Mouse (Mus musculus) spleen, embryonic (tissue): ENCODE measurements at regions not wholly inside any gene's neighbourhood (a gene's known extent, or its start where the extent isn't known, plus 50 kb on each side); places are given as distances from the start of the nearest gene placed in this dataset.
"Not testable (repeated sequence)": the region's sequence is repeated elsewhere in the genome, so short reads cannot be mapped to it uniquely, and the experiment has no call there.

Experiments used
- CTCF ChIA-PET: fragments of 350-600 bp; sonication (Branson Sonifier 250); formaldehyde crosslinking; loops from one replicate; lab custom pipeline; 2022; lab: Charles Lee

DNA sequence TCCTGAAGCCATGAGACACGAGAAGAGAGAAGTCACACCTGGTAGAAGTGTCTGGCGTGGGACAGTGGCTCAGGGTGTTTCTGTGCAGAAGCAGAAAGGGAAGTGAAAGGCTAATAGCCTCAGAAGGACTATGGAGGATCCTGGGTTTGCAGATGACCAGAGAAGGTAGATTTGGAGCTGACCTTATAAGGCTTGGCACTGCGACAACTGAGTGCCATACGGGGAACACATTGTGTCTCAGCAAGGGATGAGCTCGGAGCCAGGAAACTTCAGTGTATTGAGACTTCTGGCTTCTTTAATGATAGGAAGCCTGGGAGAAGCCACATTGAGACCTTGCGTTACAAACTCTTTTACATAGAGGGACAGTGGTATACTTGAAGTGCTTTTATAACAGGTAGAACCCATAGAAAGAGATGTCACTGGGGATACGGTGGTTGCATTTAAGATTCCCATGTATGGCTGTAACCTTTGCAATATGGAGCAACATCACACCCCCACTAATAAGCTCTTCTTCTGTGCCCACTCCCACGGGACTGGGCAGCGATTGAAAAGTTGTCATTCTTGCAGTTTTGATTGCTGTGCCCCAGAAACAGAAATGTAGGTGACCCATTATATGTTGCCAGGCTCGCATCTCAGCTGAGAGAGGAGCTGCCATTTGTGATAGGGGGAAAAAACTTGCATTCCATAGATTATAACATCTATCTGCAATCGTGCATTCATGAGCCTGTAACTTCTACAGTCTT lies 61.8 kb upstream of the Dync1i1 start:
- CTCF ChIA-PET, result no interaction called here

DNA sequence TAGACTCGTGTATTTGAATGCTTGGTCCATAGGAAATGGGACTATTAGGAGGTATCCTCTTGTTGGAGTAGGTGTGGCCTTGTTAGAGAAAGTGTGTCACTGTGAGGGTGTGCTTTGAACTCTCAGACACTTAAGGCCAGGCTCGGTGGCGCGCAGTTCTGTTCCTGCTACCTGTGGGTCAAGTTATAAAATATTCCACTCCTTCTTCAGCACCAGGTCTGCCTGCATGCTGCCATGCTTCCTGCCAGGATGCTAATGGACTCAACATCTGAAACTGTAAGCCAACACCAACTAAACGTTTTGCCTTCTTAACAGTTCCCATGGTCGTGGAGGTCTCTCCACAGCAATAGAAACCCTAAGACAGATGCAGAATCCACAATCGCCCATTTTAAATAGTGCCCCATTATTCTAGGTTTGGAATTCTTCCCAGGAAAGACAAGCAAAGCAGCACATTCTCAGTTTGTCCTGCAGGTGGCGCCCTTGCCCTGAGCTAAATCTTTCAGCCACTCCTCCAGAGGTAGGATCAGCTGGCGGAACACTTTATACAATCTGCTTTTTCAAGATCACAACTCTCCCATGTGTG lies 80.2 kb upstream of the Dync1i1 start:
- CTCF ChIA-PET, result no interaction called here

DNA sequence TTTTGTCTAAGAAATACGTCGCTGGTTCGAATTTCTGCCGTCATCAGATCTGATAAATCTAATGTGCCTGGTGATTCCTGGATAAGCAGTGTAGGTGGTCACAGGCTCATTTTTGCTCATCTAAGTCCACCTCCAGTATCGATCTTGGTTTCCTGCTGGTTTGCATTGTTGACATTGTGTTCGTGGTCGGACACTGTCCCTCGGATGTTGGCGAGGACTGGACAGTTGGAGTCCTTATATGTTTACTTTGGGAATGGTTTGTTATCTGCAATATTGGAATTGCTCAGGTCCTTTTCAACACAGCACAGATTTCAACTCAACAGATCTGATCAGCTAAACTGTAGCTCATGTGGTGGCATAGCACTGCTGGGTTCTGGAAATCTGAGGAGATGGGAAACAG lies 91.2 kb upstream of the Dync1i1 start:
- CTCF ChIA-PET, result no interaction called here

DNA sequence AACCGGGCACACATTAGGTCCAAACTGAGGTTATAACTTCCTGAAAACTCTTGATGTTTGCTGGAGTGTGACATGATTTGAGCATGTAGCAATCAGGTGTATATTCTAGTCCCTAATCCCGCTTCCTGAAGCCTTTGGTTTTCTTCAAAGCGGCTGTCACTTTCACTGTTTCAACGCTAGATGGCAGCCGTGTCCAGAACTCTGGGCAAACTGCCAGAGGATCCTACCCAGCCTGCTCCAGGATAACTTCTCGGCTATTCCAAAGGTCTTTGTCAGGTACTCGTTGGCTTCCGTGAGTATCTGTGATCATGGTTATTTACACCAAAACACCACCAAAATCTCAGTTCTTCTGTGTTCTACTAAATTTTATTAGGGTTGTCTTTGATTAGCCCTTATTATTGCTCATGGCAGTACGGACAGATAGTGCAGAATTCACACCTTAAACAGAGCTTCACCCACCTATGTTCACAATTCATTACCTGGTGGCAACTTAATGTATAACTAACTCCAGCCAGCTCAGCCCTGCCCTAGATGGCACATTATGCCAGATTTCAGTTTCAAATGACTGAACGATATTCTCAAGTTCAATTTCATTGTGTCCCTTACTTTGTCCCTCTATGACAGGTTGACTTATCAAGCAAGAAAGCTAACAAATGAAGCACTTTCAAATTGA lies 92.3 kb upstream of the Dync1i1 start:
- CTCF ChIA-PET, result no interaction called here

DNA sequence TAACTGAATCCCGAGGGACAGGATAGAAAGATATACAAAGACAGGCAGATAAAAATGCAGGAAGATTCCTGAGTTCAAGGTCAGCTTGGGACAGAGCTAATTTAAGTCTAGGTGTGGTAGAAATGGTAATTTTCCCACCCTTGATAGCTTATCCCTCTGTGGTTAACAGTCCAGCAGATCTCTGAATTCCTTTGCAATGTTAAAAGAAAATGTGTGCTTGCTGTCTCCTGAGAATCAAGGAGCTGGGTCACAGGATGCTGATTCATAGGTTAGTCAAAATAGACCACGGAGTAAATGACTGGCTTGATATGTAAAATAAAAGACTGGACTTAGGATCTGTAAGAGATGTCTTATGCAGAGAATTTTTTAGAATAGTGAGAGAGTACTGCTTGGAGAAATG lies 101.4 kb upstream of the Dync1i1 start:
- CTCF ChIA-PET, result no interaction called here

DNA sequence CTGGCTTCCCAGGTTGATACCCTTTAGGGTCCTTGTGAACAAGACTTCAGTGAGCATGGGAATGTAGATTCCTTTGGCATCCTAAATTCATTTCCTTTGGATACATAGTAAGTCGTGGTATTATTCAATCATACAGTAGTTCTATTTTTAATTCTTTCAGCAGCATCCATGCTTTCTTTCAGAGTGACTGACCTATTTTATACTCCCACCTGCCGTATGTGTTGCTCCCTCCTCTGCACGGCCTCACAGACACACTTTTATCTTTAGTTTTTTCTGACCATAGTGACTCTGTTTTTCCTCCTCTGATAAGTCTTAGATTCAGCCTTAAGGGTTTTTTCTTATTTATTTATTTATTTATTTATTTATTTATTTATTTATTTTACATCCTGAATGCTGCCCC lies 103.9 kb upstream of the Dync1i1 start:
- CTCF ChIA-PET, result no interaction called here

DNA sequence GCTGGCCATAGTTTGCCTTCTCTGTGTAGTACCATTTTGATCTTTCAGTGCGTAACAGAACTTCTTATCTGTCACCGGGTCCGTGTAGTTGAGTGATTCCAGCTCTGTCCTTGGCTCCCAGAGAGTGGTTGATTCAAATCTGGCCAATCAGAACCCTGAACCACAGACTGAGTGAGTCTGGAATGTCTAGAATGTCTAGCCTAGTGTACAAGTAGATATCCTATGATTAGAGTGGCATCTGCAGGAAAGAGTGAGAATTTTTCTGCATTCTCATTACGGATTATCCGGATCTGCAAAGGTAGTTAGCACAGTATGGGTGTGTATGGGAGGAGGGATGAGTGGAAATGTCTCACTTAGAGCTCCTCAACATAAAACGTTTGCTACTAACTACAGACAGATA lies 97.9 kb upstream of the Pdk4 start:
- CTCF ChIA-PET, result no interaction called here

DNA sequence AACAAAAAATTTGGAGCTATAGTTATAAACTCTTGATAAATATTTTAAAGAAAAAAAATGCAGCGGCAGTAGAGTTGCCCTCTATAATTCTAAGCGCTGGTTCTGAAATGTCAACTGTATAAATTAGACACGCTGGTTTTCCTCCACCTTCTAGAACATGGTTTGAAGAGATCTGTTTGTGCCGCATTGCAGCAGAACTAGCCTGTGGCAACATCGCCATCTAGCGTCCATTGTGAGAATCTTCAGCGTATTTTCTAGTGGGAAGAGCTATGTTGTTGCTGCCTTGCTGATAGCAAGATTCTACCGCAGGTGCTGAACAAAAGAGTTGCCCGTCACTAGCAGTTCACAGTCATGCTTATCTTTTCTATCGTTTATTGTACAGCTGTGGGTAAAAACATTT lies 93.5 kb upstream of the Pdk4 start:
- CTCF ChIA-PET, result interaction anchor here (0.7 kb wide), 1 partner anchor 10 kb away, joined by 3 read pairs; no protein-coding TSS in a partner anchor

DNA sequence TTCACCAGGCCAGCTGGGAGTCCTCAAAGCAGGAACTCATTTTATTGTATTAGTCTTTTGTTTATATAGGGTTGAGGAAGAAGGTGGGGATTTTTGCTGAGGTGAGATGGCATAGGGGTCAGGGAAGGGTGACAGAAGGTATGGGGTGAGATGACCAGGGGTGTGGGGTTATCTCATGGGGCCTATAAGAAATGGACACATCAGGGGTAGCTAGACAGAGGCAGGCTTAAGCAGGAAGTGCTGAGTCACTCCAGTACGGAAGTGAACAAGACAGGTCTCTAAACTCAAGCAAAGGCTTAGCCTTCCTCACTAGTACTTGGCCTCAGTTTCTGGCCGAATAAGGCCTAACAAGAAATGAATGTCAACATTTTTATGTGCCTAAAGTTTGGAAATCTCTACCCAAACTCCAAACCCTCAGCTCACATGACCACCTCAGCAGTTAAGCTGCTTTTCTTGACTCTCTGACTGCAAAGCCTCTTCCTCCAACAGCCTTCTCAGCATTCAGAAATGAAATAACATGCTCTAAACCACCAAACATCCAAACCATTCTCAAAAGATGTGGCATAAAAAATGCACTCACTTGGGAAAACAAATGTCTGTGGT lies 86.9 kb upstream of the Pdk4 start:
- CTCF ChIA-PET, result no interaction called here

DNA sequence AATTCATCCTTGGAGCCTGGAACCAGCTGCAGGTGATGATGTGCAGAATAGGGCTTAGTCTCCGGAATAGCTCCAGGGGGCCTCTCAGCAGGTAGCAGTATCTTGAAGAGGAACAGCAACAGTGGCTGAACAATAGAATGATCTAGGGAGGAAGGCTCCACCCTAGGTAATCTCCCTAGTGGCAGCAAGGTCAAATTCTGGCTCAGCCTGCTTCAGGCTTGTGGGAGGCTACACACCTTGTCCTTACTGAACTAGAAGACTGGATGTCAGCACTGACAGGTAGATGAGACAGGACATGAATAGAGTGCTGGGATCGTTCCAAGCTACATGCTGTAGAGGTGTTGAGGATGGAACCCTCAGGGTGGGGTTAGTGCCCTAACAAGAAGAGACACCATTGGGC lies 80.8 kb upstream of the Pdk4 start:
- CTCF ChIA-PET, result not testable (repeated sequence)

DNA sequence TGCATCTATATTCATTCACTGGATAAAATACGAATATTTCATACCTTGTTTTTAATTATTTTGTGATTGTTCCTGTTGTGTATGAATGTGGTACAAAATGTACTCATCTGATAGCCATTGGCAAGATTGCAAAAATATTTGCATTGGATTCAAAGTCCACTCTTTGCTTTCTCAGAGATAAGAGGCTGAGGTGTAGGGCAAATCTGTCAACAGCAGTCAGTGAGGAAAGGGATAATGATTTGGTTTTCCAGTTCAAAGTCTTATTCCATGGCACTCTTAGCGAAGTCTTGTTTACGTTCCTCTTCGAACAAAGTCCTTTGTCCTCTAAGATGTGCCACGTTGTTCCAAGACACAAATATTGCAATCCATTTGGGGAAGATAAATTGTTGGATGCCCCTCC lies 70.5 kb upstream of the Pdk4 start:
- CTCF ChIA-PET, result no interaction called here

DNA sequence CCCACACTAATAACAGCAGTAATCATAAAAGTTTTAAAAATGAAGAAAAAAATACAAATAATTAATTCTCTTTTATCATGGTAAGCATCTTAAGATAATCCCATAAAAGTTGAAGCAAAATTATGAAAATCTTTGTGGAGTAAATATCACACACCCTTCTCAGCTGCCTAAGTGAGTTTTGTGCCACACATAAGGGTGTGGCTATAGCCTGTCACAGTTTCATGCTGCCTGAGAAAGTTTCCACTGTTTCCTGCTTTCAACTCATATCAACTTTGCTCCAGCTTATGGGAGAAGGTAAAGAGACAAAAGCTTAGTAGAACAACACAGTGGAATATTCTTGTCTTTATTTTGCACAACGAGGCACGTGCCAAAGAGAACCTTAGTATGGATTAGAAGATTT lies 68.9 kb upstream of the Pdk4 start:
- CTCF ChIA-PET, result no interaction called here

DNA sequence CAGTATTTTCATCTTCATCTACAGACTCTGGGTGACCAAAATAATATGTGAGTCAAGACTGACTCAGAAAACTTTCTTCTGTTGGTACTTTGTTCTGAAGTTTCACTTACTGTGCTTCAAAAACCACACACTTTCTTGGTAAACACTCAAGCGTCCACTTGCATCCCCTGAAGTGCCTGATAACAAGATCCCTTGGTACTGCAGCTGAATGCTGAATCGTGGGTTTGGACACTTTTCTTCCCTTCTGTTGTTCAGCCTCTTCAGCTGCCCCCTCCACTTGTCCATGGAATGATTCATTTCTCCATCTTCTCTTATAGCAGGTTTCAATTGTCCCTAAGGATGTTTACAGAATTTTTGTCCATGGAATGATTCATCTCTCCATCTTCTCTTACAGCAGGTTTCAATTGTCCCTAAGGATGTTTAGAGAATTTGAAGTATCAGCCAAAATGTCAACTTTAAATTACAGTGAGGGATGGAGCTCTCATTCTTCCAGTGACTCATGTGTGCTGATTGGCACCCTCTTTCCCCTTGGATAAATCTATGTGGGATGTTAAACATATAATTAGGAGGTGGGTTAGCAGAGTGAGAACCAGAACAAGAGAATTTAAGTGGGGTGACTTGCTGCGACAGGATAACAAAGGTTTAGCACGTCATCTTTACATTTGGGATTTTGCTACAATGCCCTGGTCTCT lies 57.7 kb upstream of the Pdk4 start:
- CTCF ChIA-PET, result no interaction called here

DNA sequence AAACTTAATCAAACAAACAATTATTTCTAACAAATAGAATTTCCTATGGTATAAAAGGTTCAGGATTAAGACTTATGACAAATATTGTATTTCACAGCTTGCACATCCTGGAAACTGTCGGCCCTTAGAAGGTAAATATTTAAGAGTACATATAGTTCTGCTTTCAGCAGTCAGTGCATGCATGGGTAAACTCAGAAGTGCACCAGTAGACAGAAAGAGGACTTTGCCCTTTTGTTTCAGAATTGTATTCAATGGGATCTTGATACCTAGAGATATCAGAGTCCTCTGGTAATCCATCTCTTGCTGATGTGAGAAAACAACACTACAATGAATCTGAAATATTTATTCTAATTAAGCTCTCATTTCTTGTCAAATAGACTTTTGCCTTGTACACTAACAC lies 54.0 kb upstream of the Pdk4 start:
- CTCF ChIA-PET, result no interaction called here
